Mouse (Mus musculus) urinary bladder, postnatal 25 days (tissue): ENCODE results near the gene Fads3.

Experiments
- DNase-seq: peaks from one replicate; pipeline ENCODE4 v3.0.0; 2022; ENCODE audit warnings: low spot score

Gene Fads3

DNA sequence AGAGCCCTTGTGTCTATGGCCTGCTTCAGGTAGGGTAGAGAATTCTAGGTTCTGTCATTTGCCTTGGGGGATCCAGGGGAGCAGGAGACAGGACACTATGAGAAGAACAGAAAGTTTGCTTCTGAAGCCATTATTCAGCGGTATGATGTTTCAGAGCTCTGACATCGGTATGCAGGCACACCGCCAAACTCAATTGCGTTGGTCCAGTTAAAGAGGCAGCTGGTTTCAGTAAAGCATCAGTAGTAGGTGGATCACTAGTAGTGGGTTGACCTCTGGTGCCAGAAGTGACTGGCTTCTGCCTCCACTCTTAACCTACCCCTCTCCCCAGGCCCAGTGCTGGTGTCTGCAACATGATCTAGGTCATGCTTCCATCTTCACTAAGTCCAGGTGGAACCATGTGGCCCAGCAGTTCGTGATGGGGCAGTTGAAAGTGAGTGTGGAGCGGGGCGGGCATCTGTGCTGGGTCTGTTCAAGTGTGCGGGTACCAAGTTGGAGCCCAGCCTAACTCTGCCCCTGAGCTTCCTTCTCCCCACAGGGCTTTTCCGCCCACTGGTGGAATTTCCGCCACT is 12.4 kb downstream of the Fads3 start:
- DNase-seq = no peak

GRCm38 (mm10) chr19:10054361-10055075 is 13.1 kb downstream of the Fads3 start:
- DNase-seq = no peak

GRCm38 (mm10) chr19:10055261-10055660 is 13.9 kb downstream of the Fads3 start:
- no peak for DNase-seq

DNA sequence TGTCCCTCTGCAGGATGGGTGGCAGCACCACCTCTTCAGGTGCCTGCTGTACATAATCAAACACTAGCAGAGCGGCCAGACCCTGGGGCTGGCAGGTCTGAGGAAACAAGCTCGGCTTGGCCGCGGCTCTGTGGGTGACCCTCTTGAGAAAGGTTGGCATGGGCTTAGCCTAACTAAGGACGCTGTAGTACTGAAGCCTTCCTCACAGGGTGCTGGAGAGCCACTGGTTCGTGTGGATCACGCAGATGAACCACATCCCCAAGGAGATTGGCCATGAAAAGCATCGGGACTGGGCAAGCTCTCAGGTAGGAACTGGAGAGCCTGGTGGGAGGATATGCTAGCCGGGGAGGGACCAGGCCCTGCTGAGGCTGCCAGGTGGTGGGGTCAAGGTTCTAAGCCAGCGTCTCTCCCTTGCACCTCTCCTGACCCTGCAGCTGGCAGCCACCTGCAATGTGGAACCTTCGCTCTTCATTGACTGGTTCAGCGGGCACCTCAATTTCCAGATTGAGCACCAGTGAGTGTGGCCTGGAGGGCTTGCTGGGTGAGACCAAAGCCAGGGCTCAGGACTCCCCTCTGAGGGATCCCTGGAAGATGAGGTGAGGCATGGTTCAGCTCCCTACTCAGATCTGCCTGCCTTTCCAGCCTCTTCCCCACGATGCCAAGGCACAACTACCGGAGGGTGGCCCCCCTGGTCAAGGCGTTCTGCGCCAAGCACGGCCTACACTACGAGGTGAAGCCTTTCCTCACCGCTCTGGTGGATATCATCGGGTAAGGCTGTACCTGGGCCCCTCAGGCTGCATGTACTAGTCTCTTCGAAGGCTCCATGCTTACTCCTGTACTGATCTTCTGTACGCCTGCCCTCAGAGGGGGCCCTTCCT is 14.7 kb downstream of the Fads3 start:
- DNase-seq = no peak

GRCm38 (mm10) chr19:10056686-10057085 is 15.3 kb downstream of the Fads3 start:
- no peak for DNase-seq

- DNase-seq = no peak
Measured at GRCm38 (mm10) chr19:10057486-10058351, 16.4 kb downstream of the Fads3 start.

- DNase-seq = no peak
Measured at GRCm38 (mm10) chr19:10058352-10058825, 17.0 kb downstream of the Fads3 start.

- DNase-seq = no peak
Measured at GRCm38 (mm10) chr19:10058876-10059427, 17.6 kb downstream of the Fads3 start.

DNA sequence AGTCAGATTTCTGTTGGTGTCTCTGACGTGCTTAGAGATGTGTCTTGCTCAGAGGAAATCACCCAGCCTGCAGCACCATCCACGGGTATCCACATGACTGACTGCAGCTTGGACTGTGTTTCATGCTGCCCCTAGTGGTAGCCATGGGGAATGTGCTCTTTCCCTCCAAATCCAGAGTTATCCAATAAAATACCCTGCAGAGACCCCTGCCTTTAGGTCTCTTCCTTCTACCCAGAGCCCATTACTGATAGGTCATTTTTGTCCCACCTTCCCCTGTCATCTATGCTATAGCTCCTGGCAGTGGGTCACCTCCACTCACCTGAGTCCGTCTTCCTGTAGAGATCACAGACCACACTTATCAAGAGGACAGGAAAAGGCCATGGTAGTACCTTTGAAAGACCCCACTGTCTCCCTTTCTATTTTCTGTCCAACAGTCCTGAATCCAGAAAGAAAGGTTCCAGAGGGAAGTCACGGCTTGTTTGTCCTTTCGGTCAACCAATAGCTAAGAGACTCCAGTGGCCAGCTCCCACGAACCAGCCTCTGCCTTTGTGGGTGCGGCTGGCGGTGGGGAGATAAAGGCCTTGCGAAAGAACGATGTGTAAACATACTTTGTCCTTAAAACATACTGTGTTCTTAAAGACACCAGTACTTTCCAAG is 18.7 kb downstream of the Fads3 start:
- DNase-seq = no peak

DNA sequence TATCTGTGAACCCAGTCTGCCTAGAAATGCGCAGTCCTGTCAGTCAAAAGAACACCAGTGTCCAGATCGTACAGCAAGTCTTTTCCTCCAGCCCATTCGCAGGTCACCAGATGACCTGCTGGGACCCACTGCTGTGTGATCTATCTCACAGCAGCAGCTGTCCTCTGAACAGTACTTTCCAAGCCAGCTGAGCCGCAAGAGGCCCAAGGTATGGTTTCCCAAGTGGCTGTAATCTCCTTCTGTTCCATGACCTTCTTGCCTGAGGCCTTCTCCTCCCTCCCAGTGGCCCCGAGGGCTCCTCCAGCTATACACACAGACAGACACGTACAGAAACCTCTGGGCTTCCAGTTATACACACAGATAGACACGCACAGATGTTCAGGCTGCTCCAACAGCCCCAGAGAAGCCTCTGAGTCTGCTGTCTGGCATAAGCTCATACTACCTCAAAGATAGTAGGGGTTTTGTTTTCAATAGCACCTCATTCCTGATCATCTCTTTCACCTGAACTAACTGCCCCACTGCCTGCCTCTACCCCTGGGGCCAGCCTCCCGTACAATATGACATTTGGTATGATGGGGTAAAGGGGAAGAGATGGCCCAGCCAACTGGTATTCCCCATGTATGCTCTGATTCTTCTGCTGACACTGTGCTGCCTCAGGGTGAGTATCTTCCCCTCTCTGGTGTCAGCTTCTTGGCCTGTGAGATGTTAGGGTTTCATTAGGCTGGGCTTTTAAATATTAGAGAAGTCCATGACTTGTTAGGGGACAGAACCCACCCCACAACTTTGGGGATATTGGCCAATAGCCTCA is 19.6 kb downstream of the Fads3 start:
- no peak for DNase-seq

GRCm38 (mm10) chr19:10061624-10062023 is 20.3 kb downstream of the Fads3 start:
- no peak for DNase-seq

- no peak for DNase-seq
Measured at GRCm38 (mm10) chr19:10062292-10062691, 20.9 kb downstream of the Fads3 start.

DNA sequence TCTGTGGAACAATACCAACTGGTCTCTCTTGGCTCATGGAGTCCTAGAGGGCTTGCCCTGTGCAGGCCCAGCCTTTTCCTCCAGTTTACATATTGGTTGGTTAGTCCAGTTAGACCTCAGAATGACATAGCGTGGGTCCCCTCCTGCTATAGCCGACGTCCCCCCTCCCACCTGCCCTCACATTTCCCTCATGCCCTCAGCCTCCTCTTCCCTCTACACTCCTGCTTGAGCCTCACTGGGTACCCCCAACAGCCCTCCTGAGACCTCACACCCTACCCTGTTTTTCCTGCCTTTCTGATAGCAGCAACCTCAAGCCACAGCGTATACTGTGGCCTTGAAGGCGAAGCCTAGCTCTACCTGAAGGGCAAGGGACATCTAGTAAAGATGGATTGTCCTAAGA is 21.5 kb downstream of the Fads3 start:
- DNase-seq = no peak

DNA sequence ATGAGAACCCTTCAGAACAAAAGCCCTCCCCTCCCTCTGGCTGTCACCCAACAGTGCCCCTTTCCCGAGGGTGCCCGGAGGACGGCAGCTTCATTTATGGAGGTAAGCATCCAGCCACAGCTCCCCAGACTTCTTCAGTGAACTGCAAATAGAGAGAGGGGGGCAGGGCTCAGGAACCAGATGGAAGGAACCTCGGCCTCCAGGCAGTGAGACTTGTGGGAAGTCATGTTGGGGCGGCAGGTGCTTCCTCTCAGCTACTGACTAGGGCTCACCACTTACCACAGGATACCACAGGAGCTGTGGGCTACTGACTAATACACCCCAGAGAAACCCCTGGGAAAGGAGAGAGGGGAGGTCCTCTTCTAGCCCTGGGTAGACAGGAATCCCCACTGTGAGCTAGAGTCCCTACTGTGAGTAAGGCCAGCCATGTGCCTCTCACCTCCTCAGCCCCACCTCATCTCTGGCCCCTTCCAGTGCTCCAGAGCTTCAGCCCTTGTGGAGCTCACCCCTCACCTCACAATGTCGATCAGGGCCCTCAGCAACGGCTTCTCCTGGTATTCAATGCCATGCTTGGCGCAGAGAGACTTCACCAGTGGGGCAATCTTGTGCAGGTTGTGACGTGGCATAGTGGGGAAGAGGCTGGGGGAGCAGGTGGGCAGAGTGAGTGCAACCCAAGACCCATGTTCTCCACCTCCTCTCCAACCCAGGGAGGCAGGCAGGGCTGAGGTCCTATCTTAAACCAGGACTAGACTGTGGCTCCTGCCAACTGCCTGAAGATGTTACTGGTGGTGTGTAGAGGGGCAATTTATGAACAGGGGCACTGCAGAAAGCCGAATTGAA is 23.0 kb downstream of the Fads3 start:
- DNase-seq = no peak

DNA sequence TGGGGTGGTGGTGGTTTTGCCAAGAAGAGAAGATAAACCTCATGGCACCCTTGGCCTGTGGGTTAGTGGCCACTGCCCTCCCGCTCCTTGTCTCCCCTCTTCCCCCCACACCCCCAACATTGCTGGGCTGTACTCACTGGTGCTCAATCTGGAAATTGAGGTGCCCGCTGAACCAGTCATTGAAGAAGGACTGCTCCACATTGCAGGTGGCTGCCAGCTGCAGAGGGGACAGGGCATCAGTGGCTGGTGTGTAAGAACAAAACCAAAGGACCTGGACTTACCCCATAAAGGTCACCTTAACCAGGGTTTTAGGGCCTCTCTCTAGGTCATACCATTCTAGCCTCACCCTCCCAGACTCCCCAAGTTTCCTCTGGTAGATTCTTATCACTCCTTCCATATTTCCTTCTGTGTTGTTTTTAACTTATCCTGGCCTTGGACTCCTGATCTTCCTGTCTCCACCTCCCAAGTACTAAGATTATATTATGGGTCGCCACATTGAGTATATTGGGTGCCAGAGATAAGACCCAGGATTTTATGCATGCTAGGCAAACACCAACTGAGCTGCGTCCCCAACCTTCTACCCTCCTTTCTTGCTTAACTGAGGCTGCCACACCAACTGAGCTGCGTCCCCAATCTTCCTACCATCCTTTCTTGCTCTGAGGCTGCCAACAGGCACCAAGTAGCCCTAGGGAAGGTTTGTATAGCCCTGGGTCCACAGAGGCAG is 24.3 kb downstream of the Fads3 start:
- DNase-seq = no peak

DNA sequence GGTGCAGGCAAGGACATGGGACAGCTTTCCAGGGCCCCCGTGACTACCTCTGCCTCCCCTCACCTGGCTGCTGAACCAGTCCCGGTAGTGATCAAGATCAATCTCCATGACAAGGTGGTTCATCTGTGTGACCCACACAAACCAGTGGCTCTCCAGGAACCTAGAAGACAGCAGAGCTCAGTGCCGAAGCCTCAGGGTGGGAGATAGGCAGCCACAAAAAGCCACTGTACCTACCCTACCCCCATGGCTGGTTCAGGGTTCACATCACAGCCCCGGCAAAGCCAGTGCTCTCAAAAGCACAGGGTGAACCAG is 24.8 kb downstream of the Fads3 start:
- DNase-seq = no peak

DNA sequence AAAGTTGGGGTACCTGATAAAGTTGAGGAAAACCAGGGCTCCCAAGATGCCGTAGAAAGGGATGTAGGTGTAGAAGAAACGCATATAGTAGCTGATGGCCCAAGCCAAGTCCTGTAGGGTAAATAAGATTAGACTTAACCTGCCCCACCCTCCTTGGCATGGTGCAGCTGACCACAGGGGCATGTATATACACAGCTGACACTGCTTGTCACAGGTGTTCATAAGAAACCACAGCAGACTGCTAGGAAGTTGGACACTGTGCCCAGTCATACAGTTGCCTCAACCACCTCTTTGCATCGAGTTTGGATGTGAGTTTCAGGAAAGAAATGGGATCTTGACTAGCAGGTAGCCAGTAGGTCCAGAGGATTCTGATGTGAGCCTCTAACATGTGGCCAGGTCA is 25.1 kb downstream of the Fads3 start:
- DNase-seq = no peak

- DNase-seq = no peak
Measured at GRCm38 (mm10) chr19:10067701-10068100, 26.3 kb downstream of the Fads3 start.
